14 mouse cellular contexts compared by ENCODE assay signal in the genomic region with DNA sequence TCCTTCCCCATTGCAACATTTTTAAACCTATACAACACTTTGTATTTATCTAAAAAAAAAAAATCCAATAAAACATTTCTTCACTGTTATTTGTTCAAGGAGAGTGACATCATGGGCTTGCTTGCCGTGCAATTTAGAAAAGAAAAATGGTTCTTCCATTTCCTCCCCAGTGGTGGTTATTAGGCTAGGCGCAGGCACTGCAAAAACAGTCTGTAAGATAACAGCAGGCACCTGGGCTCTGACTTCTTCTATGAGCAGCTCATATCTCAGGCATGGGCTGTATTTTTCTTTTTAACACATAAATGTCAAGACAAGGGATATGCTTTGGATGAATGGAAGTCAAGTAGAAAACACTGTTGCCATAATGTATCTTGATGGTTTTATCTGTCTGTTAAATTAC.
DNase-seq lines count a peak whose midpoint lies in the region; ATAC-seq and TF ChIP-seq lines count a peak whose summit lies in the region.
"Had no signal": no experiment of that assay in that cellular context is flagged by ENCODE, and none has a peak within 500 bp of the region (broad histone marks: within the 10 kb centered on the region; RNA-seq: fewer than 3 reads in every experiment).

No protein-coding gene starts in this region.

- no peaks in the 10 kb centered on the region for H3K27me3 ChIP-seq in hindbrain, embryonic 11.5 days (ENCODE audit: control insufficient read depth, insufficient read depth, low read length)
- no peaks in the 10 kb centered on the region for H3K27me3 ChIP-seq in midbrain, embryonic 13.5 days
- H3K27me3 ChIP-seq in stomach, embryonic 15.5 days (replicated peaks) = no peaks in the 10 kb centered on the region
- H3K27me3 ChIP-seq: limb, embryonic 13.5 days; liver, embryonic 15.5 days had no signal

- ATAC-seq in hindbrain, embryonic 11.5 days (ENCODE audit: low FRiP score) = no peak
- peak; percentile 31; the same call in 1 of the 2 replicates for ATAC-seq in midbrain, embryonic 13.5 days
- ATAC-seq in stomach, embryonic 15.5 days (ENCODE audit: insufficient read depth, low FRiP score, low read depth) = no peak

- no peak for DNase-seq in layer of hippocampus, adult 2 months (ENCODE audit: low spot score in 2 of 2)
- no peak for DNase-seq in layer of hippocampus, adult 8-10 months (ENCODE audit: low spot score in 2 of 2)
- no peak for DNase-seq in hindbrain, embryonic 11.5 days (ENCODE audit: low spot score)
- no peak for DNase-seq in Muller cell, postnatal 12 days (ENCODE audit: inconsistent ontology term)
- DNase-seq in retina, embryonic 14.5 days (ENCODE audit: low spot score) = no peak
- DNase-seq: adrenal gland, adult 8-10 months; cerebellum, adult 8-10 months; lung, postnatal 10 days; right cerebral cortex, postnatal 14 days had no signal

- H3K36me3 ChIP-seq in hindbrain, embryonic 11.5 days (ENCODE audit: control insufficient read depth, insufficient read depth, low read length) = no peaks in the 10 kb centered on the region
- H3K36me3 ChIP-seq in midbrain, embryonic 13.5 days = no peaks in the 10 kb centered on the region
- no peaks in the 10 kb centered on the region for H3K36me3 ChIP-seq in stomach, embryonic 15.5 days
- H3K36me3 ChIP-seq: G1E; limb, embryonic 13.5 days; liver, embryonic 15.5 days had no signal

- no peak overlapping the region for H3K9ac ChIP-seq in hindbrain, embryonic 11.5 days (ENCODE audit: low read depth, low read length)
- H3K9ac ChIP-seq in midbrain, embryonic 13.5 days (replicated peaks) = 0 out of 2 replicates have a peak overlapping the region, but pooled peaks have one; percentile 17
- H3K9ac ChIP-seq in stomach, embryonic 15.5 days = no peak overlapping the region
- H3K9ac ChIP-seq: limb, embryonic 13.5 days; liver, embryonic 15.5 days had no signal

- peak overlapping the region; percentile 48; the same call in 1 of the 2 replicates for H3K27ac ChIP-seq in layer of hippocampus, adult 2 months
- peak overlapping the region; percentile 32; the same call in 1 of the 2 replicates for H3K27ac ChIP-seq in hindbrain, embryonic 11.5 days (ENCODE audit: low read depth, low read length)
- H3K27ac ChIP-seq in midbrain, embryonic 13.5 days = peak overlapping the region; percentile 85
- 0 out of 2 replicates have a peak overlapping the region, but pooled peaks have one; percentile 57 for H3K27ac ChIP-seq in stomach, embryonic 15.5 days
- H3K27ac ChIP-seq: limb, embryonic 13.5 days; liver, embryonic 15.5 days had no signal

- no peak overlapping the region for H3K4me3 ChIP-seq in layer of hippocampus, adult 2 months
- H3K4me3 ChIP-seq in hindbrain, embryonic 11.5 days (ENCODE audit: low read depth, low read length) = no peak overlapping the region
- no peak overlapping the region for H3K4me3 ChIP-seq in midbrain, embryonic 13.5 days (replicated peaks)
- no peak overlapping the region for H3K4me3 ChIP-seq in stomach, embryonic 15.5 days (replicated peaks)
- H3K4me3 ChIP-seq: limb, embryonic 13.5 days; liver, embryonic 15.5 days had no signal

- 43% methylated on average over 2 of the region's 2 CpGs for WGBS in hindbrain, embryonic 11.5 days
- WGBS in midbrain, embryonic 13.5 days = 13% methylated on average over 2 of the region's 2 CpGs
- WGBS in stomach, embryonic 15.5 days = 29% methylated on average over 2 of the region's 2 CpGs

- H3K9me3 ChIP-seq in hindbrain, embryonic 11.5 days (ENCODE audit: control insufficient read depth, low read length) = no peaks in the 10 kb centered on the region
- H3K9me3 ChIP-seq in midbrain, embryonic 13.5 days = no peaks in the 10 kb centered on the region
- no peaks in the 10 kb centered on the region for H3K9me3 ChIP-seq in stomach, embryonic 15.5 days
- H3K9me3 ChIP-seq: limb, embryonic 13.5 days; liver, embryonic 15.5 days had no signal

- H3K4me2 ChIP-seq in hindbrain, embryonic 11.5 days (replicated peaks; ENCODE audit: low read depth, low read length) = no peak overlapping the region
- peak overlapping the region; percentile 7; the same call in 1 of the 2 replicates for H3K4me2 ChIP-seq in midbrain, embryonic 13.5 days (replicated peaks)
- no peak overlapping the region for H3K4me2 ChIP-seq in stomach, embryonic 15.5 days
- H3K4me2 ChIP-seq: limb, embryonic 13.5 days; liver, embryonic 15.5 days had no signal

- H3K4me1 ChIP-seq in hindbrain, embryonic 11.5 days (replicated peaks; ENCODE audit: control insufficient read depth, insufficient read depth, low read length) = peaks cover 8% of the 10 kb centered on the region; the same call in 1 of the 2 replicates
- H3K4me1 ChIP-seq in midbrain, embryonic 13.5 days (replicated peaks) = peaks cover 49% of the 10 kb centered on the region
- H3K4me1 ChIP-seq in stomach, embryonic 15.5 days = 0 out of 2 replicates have a peak, but pooled peaks cover 6% of the 10 kb centered on the region
- H3K4me1 ChIP-seq: liver, embryonic 15.5 days had no signal

- TF ChIP-seq CTCF in layer of hippocampus, adult 2 months (conservative IDR thresholded peaks at IDR 0.05) = no peak

Comparison
In these comparisons a context has a peak if more than half of its experiments do, and no peak if none do; other contexts are left out.
1. H3K27ac ChIP-seq: peak in every context shown above with its lines; median percentile 85 in midbrain, embryonic 13.5 days; 57 in stomach, embryonic 15.5 days; 48 in layer of hippocampus, adult 2 months; 32 in hindbrain, embryonic 11.5 days.